Mouse (Mus musculus): ENCODE data around the gene Ankrd45. TPM values are rescaled to one million over a fixed set of nuclear protein-coding genes. Genes with fewer than 3 reads are reported as not detected.

Gene Ankrd45
- 0.50 and 0.53 TPM in 2 replicates for polyA plus RNA-seq (2012; rRNA removed)

DNA sequence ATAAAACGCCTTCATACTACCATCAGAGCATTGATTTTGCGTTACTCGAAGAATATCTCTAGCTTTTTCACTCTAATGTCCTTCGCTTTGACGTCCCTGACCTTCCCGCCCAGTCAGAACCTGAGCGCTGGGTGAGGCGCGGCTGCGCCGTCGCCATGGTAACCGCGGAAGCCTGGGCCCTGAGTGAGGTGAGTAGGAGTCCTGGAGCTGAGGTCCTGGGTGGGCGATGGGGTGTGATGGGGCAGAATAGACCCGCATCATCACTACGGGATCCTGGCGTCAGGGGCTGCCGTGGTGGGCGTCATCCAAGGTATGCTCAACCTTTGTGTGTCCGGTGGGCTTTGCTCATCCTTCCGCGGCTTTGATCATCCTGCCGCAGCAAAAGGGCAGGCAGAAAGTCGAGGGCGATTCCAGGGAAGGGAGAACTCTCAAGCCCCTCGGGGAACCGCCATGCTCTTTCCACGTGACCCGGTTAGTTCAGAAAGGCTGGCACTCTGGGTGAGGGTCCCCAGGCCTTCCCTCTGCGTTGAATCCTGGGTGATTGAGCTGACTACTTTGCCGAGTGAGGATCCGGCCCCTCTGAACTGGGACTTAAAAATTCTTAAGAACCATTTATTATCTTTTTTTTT is at the start of gene Ankrd45:
TSS of gene Ankrd45 (plus strand) at position 161 of the 629 bp plus-strand sequence.

DNA sequence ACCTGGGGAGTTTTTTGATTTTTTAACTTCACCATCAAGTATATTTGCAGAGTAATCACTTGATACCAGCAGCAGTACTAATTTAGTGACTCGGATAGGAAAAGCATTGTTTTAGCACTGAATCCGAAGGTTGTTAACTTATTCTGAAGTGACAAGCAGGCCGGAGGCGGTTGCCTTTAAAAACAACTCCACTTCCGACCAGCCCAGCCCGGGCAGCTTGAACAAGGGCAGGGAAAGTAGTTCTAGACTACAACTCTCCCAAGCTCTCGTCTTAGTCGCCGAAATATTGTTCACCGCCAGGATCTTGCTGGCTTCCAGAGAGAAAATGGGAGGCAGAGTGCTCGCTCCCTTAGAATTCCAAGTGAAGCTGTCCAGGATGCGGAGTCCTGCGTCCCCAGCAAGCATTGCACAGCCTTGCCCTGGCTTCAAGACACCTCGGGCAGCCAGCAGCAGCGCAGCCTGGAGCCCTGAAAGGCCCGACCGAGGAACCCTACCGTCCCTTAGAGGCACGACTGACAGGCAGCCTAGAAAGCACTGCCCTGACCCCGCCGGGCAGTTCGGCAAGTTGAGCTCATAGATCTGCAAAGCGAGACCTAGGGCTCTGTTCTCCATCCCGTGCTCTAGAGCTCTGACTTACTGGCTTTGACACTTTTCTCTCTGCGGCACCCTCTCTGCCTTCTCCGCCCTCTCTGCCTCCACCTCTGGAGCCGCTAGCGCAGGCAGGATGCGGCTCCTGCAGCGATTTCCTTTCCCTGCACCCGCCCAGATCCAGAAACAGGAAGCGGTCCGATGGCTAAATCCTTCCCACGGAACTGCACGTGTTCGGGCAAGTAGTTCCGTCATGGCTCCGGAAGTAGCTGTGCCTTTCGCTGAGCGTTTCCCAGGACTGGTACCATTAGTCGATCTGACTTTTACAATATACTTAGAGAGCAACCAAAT is 11.5 kb upstream of the Ankrd45 start, which contains the start of gene Klhl20:
TSS of gene Klhl20 (minus strand) at position 786 of the 939 bp plus-strand sequence.

DNA sequence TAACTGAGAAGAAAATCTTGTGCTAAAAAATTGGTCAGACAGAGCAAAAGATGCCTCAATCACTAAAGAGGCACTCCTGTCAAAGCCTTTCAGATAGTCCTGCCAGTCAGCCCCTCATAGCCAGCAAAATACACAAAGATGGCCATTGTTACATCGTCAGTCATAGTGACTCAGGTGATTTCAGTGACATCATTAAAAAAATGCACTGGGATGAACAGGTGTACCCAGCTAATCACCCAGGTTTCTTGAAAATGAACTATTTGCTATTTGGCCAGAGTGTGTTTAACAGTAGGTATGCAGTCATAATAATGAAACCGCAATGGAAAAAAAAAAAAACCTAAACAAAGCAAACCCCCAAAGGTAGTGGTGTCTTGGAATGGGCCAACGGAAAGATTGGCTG is 16.7 kb downstream of the Ankrd45 start, which contains the start of gene Tex50:
TSS of gene Tex50 (minus strand) at position 101 of the 400 bp plus-strand sequence.

Other genes with a start within 250 kb of the Ankrd45 start
- 11.8 and 21.2 TPM in 2 replicates for gene Rc3h1, start 236.3 kb upstream of the Ankrd45 start, polyA plus RNA-seq (2012; rRNA removed)
- gene Serpinc1, start 164.1 kb upstream of the Ankrd45 start, polyA plus RNA-seq (2012; rRNA removed), result 4.5 and 6.1 TPM in 2 replicates
- gene Zbtb37, start 107.8 kb upstream of the Ankrd45 start, polyA plus RNA-seq (2012; rRNA removed), result 1.3 and 2.0 TPM in 2 replicates
- gene Dars2, start 72.0 kb upstream of the Ankrd45 start, polyA plus RNA-seq (2012; rRNA removed), result 9.0 and 12.1 TPM in 2 replicates
- gene Cenpl, start 72.0 kb upstream of the Ankrd45 start, polyA plus RNA-seq (2012; rRNA removed), result 0.45 and 0.93 TPM in 2 replicates
- 4.8 and 6.1 TPM in 2 replicates for gene Klhl20, start 11.2 kb upstream of the Ankrd45 start, polyA plus RNA-seq (2012; rRNA removed)
- gene Tex50, start 16.6 kb downstream of the Ankrd45 start, polyA plus RNA-seq (2012; rRNA removed), result not detected in 2 replicates
- gene Prdx6, start 108.5 kb downstream of the Ankrd45 start, polyA plus RNA-seq (2012; rRNA removed), result 47.7 and 79.2 TPM in 2 replicates

Measured in ovary, adult 2 months (tissue).